Mouse (Mus musculus) cerebellum, adult 18-20 months (tissue): ENCODE measurements at regions not wholly inside any gene's neighbourhood (a gene's known extent, or its start where the extent isn't known, plus 50 kb on each side); places are given as distances from the start of the nearest gene placed in this dataset.

Source experiments
- DNase-seq, 2 experiments: peaks; one replicate each; pipeline ENCODE4 v3.0.0; 2021

GRCm38 (mm10) chr1:154255971-154256370 lies 55.0 kb downstream of the Zfp648 start:
- DNase-seq: no peak

DNA sequence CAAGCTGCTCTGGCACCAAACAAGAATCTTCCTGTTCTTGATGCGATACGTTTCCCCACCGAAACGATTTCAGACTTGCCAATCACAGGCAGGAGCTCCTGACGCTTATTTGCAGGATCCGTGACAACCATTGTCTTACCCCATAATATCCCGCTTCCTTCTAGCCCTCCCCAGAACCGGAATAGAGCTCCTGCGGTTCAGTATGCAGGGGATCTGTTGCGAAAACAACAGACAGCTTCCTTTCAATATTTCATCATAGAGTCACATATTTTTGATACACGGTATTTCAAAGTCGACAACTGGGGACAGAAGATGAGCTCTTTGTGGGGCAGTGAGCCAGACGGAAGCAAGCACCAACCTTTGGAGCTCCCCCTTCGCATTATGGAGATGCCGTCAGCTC lies 55.8 kb downstream of the Zfp648 start:
- DNase-seq: no peak

DNA sequence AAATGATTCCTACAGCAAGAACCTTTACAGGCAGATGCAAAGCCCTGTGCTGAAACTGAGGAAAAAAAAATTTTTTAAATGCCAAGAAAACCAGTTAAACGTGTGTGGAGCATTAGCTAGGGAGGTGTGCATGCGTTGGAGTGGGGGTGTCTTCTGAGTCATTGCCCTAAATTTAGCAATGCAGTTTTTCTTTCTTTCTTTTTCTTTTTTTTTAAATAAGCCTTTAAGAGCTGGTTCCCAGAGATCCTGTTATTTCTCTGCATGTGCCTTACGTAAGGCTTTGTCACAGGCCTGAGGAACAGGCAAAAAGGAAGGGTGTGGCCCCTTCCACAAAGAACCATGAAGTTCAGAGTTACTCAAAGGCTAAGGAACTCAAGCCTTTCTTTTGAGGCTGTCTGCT lies 57.5 kb downstream of the Zfp648 start:
- no peak for DNase-seq

DNA sequence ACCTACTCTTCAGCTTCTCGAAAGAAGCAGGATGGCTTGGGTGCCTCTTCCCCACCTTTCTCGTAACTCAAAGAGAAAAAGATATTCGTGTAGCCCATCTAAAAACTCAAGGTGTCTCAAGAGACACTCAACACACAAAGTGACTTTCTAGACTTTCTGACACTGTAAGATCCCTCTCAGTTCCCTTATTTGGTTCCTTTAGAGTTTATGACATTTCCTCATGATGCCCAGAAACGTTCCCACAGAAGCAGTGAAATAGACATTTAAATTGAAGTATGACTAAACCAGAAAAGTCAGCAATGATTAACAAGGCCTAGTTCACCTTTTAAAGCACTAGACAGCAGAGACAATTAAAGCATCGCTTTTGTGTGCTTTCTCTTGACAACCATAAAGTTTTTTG lies 59.4 kb downstream of the Zfp648 start:
- DNase-seq: no peak

- DNase-seq: peak; percentile 29 to 50
These were observed 80.5 kb downstream of the Zfp648 start for GRCm38 (mm10) chr1:154281438-154281837.

DNA sequence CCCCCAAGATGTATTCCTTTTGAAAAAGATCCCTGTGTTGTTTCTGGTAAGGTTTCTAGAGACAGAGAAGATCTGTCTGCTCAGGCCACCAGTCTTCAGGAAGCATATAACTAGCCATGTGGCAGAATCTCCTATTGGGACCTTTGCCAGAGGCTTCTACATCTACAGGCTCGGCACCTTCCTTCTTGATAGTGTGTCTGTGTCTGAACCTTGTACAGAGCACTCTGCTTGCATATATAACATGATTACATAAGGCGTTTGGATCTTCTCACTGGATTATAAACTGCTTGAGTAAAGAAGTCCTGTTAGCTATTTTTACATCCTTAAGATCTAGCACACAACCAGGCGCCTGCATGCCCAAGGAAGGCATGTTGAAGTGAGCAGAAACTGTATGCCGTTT lies 85.1 kb downstream of the Zfp648 start:
- DNase-seq: peak; percentile 15 to 17

DNA sequence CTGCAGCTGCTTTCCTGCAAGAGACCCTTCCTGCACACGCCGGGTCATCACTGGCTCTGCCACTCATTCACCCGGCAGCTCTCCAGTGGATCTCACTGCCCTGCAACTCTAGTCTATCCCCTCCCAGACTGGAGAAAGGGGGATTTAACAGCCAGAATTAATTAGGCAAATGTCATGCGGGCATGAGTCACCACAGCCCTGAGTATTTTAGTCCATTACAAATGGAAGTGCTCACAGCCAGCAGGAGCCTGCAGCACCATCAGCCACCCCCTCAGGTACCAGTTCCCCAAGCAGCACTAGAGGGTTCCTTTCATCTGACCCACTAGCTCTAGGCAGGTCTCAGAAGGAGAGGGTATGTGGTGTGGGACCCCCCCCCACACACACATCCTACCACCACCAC lies 91.7 kb downstream of the Zfp648 start:
- no peak for DNase-seq

DNA sequence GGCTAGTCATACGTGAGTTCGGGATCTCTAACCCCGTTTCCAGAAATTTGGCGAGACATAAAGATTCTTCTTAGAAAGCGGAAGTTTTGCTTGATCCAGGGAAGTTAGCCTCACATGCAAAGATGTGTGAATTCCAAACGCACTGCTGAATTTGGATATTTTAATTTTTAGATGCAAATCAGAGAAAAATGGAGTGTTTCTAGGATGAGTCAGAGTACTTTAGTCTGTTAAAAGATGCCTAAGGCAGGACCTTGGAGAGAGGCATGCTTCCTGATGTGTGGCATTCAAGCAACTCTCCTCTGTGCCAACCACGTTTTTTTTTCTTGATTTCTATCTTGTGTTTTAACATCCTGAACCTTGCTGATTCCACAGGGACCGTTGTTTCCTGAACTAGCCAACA lies 95.1 kb downstream of the Zfp648 start:
- no peak for DNase-seq

GRCm38 (mm10) chr1:154299866-154300265 lies 98.9 kb downstream of the Zfp648 start:
- DNase-seq: peak; percentile 6 to 16

- DNase-seq: no peak
These were observed 108.7 kb downstream of the Zfp648 start for GRCm38 (mm10) chr1:154309650-154310049.
